Mouse (Mus musculus): ENCODE measurements around the gene Tecpr2. TPM values are rescaled to one million over a fixed set of nuclear protein-coding genes. Genes with fewer than 3 reads are reported as not detected.
"Not testable (repeated sequence)": the region's sequence is repeated elsewhere in the genome, so short reads cannot be mapped to it uniquely, and the experiment has no call there.

The Tecpr2 gene
- polyA plus RNA-seq, 1 experiment from 2014 or later: 1.9 TPM

DNA sequence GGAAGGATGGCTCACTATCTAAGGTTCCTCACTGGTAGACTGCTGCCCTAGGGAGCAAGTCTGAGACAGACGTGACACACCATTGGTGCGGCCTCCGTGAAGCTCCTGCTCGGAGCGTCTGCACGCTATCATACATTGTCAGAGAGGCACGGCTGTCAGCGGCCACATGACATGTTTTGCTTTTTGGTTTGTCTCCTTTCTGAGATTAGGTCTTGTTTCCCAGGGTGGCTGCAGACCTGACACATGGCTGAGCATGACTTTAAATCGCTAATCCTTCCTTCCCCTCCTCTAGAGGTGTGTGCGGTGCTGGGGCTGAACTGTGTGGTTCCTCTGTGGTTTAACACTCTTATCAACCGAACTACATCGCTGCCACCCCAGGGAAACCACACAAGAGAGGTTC lies 37.6 kb upstream of the Tecpr2 start:
- Histone ChIP-seq H3K9me3 (ENCODE audit: low read length) (no peaks in the 10 kb centered on the region), H3K4me1 (ENCODE audit: insufficient read depth, low read depth, low read length) (no peaks in the 10 kb centered on the region; the same call in 1 of the 2 replicates), H3K4me3 (ENCODE audit: low read depth, low read length) (no peak overlapping the region), H3K9ac (replicated peaks; ENCODE audit: low read depth) (no peak overlapping the region), H3K27me3 (replicated peaks; ENCODE audit: insufficient read depth, low read length) (no peaks in the 10 kb centered on the region), H3K4me2 (replicated peaks; ENCODE audit: low read depth, low read length) (0 out of 2 replicates have a peak overlapping the region, but pooled peaks have one; percentile 78), H3K36me3 (ENCODE audit: insufficient read depth, low read length) (0 out of 2 replicates have a peak, but pooled peaks cover 11% of the 10 kb centered on the region), H3K27ac (ENCODE audit: low read length) (no peak overlapping the region)
- DNase-seq (ENCODE audit: low spot score): no peak
- no peak for ATAC-seq
- TF ChIP-seq CTCF (IDR thresholded peaks at IDR 0.05) (no peak), EP300 (IDR thresholded peaks at IDR 0.05) (no peak)
- WGBS: 71% methylated on average over 12 of the region's 12 CpGs

DNA sequence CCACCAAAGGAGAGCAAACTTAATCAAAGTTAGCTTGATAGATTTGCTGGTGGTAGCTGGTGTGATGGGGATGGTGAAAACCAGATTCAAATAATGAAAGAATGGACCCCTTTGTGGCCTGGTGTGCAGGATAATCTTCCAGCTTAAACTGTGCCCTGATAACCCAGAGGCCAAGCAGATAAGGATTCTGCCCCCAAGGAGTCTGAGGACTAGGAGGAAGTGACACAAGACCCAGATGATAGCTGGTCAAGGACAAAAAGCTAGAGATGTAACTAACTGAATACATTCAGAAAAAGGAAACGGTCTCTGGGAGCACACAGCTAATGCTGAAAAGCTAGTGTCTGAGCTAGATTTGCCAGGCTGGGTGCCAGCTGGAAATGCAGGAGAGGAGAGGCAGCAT lies 37.1 kb upstream of the Tecpr2 start:
- no peak for ATAC-seq
- DNase-seq (ENCODE audit: low spot score): no peak
- WGBS: 89% methylated on average over 1 of the region's 1 CpGs
- Histone ChIP-seq H3K9me3 (ENCODE audit: low read length) (no peaks in the 10 kb centered on the region), H3K36me3 (ENCODE audit: insufficient read depth, low read length) (0 out of 2 replicates have a peak, but pooled peaks cover 11% of the 10 kb centered on the region), H3K4me1 (ENCODE audit: insufficient read depth, low read depth, low read length) (no peaks in the 10 kb centered on the region; the same call in 1 of the 2 replicates), H3K27me3 (replicated peaks; ENCODE audit: insufficient read depth, low read length) (no peaks in the 10 kb centered on the region), H3K9ac (replicated peaks; ENCODE audit: low read depth) (no peak overlapping the region), H3K4me2 (replicated peaks; ENCODE audit: low read depth, low read length) (no peak overlapping the region), H3K27ac (ENCODE audit: low read length) (no peak overlapping the region), H3K4me3 (ENCODE audit: low read depth, low read length) (no peak overlapping the region)
- TF ChIP-seq EP300 (IDR thresholded peaks at IDR 0.05): no peak
- TF ChIP-seq CTCF (IDR thresholded peaks at IDR 0.05): no peak

DNA sequence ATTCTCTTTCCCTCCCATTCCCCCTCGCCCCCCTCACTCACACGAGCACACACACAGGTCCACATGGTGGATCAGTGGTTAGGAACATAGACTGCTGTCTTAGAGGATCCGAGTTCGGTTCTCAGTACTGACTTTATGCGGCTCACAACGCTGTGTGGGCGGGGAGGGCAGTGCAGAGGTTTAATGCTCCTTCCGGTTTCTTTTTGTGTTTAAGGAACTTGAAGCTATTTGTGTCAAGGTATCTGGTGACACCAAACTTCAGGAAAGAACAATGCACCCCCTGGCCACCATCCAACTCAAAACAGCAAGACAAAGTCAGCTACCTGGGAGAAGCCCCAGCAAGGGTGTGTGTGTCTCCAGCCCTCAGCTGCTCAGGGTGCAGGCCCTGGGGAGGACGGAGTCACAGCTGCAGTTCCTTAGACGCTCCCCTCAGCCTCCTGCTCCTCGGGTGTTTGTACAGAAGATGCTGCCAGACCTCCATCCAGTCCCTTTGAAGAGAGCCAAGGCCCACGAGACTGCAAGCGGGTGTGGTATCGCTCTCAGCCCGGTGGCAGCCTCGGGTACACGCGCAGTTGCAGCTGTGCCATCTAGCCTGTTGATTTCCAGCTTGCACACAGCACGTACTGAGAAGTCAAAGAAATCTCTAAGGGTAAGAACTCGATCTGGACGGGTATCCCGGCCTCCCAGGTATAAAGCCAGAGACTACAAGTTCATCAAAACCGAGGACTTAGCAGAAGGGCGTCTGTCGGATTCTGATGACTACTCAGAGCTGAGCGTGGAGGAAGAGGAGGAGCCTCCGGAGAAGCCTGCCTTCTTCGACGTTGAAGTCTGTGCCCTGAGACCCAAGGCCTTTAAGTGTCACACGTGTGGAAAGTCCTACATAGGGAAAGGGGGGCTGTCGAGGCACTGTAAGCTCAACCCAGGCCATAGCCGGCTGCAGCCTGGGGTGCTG lies 34.0 kb upstream of the Tecpr2 start:
- no peak for ATAC-seq
- WGBS: 82% methylated on average over 32 of the region's 32 CpGs

GRCm38 (mm10) chr12:110857196-110857595 lies 31.9 kb upstream of the Tecpr2 start:
- peak; percentile 62 for ATAC-seq
- 50% methylated on average over 7 of the region's 7 CpGs for WGBS
- H3K27me3 ChIP-seq (replicated peaks; ENCODE audit: insufficient read depth, low read length): no peaks in the 10 kb centered on the region
- H3K9me3 ChIP-seq (ENCODE audit: low read length): no peaks in the 10 kb centered on the region
- TF ChIP-seq EP300 (IDR thresholded peaks at IDR 0.05) (no peak), CTCF (IDR thresholded peaks at IDR 0.05) (no peak)
- no peak overlapping the region for H3K9ac ChIP-seq (replicated peaks; ENCODE audit: low read depth)
- H3K36me3 ChIP-seq (ENCODE audit: insufficient read depth, low read length): 0 out of 2 replicates have a peak, but pooled peaks cover 11% of the 10 kb centered on the region
- no peak overlapping the region for H3K27ac ChIP-seq (ENCODE audit: low read length)
- H3K4me2 ChIP-seq (replicated peaks; ENCODE audit: low read depth, low read length): no peak overlapping the region
- DNase-seq (ENCODE audit: low spot score): peak; percentile 47
- no peak overlapping the region for H3K4me3 ChIP-seq (ENCODE audit: low read depth, low read length)
- H3K4me1 ChIP-seq (ENCODE audit: insufficient read depth, low read depth, low read length): no peaks in the 10 kb centered on the region

More for the DNA sequence above, 34.0 kb upstream of the Tecpr2 start:
- no peak overlapping the region for H3K4me3 ChIP-seq (ENCODE audit: low read depth, low read length)
- H3K27me3 ChIP-seq (replicated peaks; ENCODE audit: insufficient read depth, low read length): no peaks in the 10 kb centered on the region
- DNase-seq (ENCODE audit: low spot score): no peak
- TF ChIP-seq EP300 (IDR thresholded peaks at IDR 0.05) (no peak), CTCF (IDR thresholded peaks at IDR 0.05) (no peak)
- H3K4me2 ChIP-seq (replicated peaks; ENCODE audit: low read depth, low read length): no peak overlapping the region
- no peaks in the 10 kb centered on the region for H3K9me3 ChIP-seq (ENCODE audit: low read length)
- H3K4me1 ChIP-seq (ENCODE audit: insufficient read depth, low read depth, low read length): no peaks in the 10 kb centered on the region; the same call in 1 of the 2 replicates
- H3K36me3 ChIP-seq (ENCODE audit: insufficient read depth, low read length): 0 out of 2 replicates have a peak, but pooled peaks cover 11% of the 10 kb centered on the region
- H3K9ac ChIP-seq (replicated peaks; ENCODE audit: low read depth): no peak overlapping the region
- H3K27ac ChIP-seq (ENCODE audit: low read length): no peak overlapping the region

DNA sequence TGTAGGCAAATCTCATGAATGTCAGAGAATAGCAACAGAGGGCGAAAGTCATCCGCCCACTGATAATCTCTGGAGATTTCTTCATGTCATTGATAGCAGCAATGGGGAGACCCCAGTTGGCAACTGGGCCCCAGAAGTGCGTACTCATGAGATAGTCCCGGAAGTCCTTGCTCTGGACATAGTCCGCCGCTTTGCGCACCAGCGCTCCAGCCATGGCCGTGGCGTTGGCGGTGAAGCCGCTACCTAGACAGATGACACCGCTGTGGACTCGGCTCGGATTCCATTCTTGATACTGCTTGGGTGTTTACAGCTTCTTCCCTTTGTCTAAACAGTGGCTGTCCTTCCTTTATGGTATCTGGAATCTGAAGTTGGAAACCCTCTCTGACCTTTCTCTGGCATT lies 30.4 kb upstream of the Tecpr2 start:
- H3K27me3 ChIP-seq (replicated peaks; ENCODE audit: insufficient read depth, low read length); H3K9ac ChIP-seq (replicated peaks; ENCODE audit: low read depth); H3K27ac ChIP-seq (ENCODE audit: low read length); DNase-seq (ENCODE audit: low spot score); H3K4me3 ChIP-seq (ENCODE audit: low read depth, low read length); H3K4me2 ChIP-seq (replicated peaks; ENCODE audit: low read depth, low read length); H3K4me1 ChIP-seq (ENCODE audit: insufficient read depth, low read depth, low read length); ATAC-seq; H3K9me3 ChIP-seq (ENCODE audit: low read length): not testable (repeated sequence)
- 92% methylated on average over 15 of the region's 15 CpGs for WGBS
- H3K36me3 ChIP-seq (ENCODE audit: insufficient read depth, low read length): peaks cover 13% of the 10 kb centered on the region; the same call in 1 of the 2 replicates

DNA sequence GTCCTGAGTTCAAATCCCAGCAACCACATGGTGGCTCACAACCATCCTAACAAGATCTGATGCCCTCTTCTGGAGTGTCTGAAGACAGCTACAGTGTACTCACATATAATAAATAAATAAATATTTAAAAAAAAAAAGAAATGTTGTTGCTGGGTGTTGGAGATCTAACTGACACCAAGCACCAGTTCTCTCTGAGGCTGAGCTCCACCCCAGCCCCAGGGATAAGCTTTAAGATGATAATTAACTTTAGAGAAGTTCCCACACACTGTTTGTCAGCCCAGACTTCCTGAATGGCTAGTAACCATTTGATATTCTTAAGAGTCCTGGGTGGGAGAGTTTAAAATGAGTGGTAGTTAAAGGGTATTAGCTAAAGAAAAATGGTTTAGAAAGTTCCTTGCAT lies 28.8 kb upstream of the Tecpr2 start:
- Histone ChIP-seq H3K36me3 (ENCODE audit: insufficient read depth, low read length) (peaks cover 25% of the 10 kb centered on the region; the same call in 1 of the 2 replicates), H3K4me3 (ENCODE audit: low read depth, low read length) (no peak overlapping the region), H3K9ac (replicated peaks; ENCODE audit: low read depth) (no peak overlapping the region), H3K4me1 (ENCODE audit: insufficient read depth, low read depth, low read length) (no peaks in the 10 kb centered on the region), H3K4me2 (replicated peaks; ENCODE audit: low read depth, low read length) (no peak overlapping the region), H3K9me3 (ENCODE audit: low read length) (no peaks in the 10 kb centered on the region), H3K27ac (ENCODE audit: low read length) (no peak overlapping the region), H3K27me3 (replicated peaks; ENCODE audit: insufficient read depth, low read length) (no peaks in the 10 kb centered on the region)
- DNase-seq (ENCODE audit: low spot score): no peak
- no peak for TF ChIP-seq EP300 (IDR thresholded peaks at IDR 0.05)
- TF ChIP-seq CTCF (IDR thresholded peaks at IDR 0.05): no peak
- ATAC-seq: no peak
